Mouse (Mus musculus) forebrain, embryonic 16.5 days (tissue): ENCODE measurements around the gene Ncan. TPM values are rescaled to one million over a fixed set of nuclear protein-coding genes. Genes with fewer than 3 reads are reported as not detected.

ENCODE experiments used
- ATAC-seq: fragments of 200-750 bp; cut with Nextera tagmentation; 2 replicates; pipeline ENCODE4 v1.8.0; 2017; ENCODE audit warnings: mild to moderate bottlenecking, moderate library complexity
- H3K27ac ChIP-seq: fragments of 300-500 bp; sonication (generic); 2 replicates; pipeline ENCODE4 v1.5.1; 2014; ENCODE audit warnings: low read length, control low read depth
- H3K27me3 ChIP-seq: fragments of 300-500 bp; sonication (generic); replicated peaks from 2 replicates; pipeline ENCODE4 v1.6.1; 2014; ENCODE audit warnings: low read length; ENCODE audit not compliant: control insufficient read depth, insufficient read depth
- H3K36me3 ChIP-seq: fragments of 300-500 bp; sonication (generic); 2 replicates; pipeline ENCODE4 v1.6.1; 2014; ENCODE audit not compliant: control insufficient read depth, insufficient read depth
- H3K4me1 ChIP-seq: fragments of 300-500 bp; sonication (generic); replicated peaks from 2 replicates; pipeline ENCODE4 v1.6.1; 2014; ENCODE audit warnings: low read length; ENCODE audit not compliant: control insufficient read depth, insufficient read depth
- H3K4me2 ChIP-seq: fragments of 300-500 bp; sonication (generic); 2 replicates; pipeline ENCODE4 v1.6.1; 2014; ENCODE audit warnings: mild to moderate bottlenecking, low read length, control low read depth
- H3K4me3 ChIP-seq: fragments of 300-500 bp; sonication (generic); replicated peaks from 2 replicates; pipeline ENCODE4 v1.5.1; 2014; ENCODE audit warnings: mild to moderate bottlenecking, low read length, control low read depth
- H3K9ac ChIP-seq: fragments of 300-500 bp; sonication (generic); replicated peaks from 2 replicates; pipeline ENCODE4 v1.6.1; 2014; ENCODE audit warnings: low read depth, low read length, control low read depth
- H3K9me3 ChIP-seq: fragments of 300-500 bp; sonication (generic); 2 replicates; pipeline ENCODE4 v1.6.1; 2016; ENCODE audit warnings: low read length; ENCODE audit not compliant: control insufficient read depth
- WGBS: fragments of 180-500 bp; shearing (Covaris S2); extraction: QIAGEN DNeasy Blood & Tissue Kit; methylation state at CpG from one replicate; pipeline ENCODE4 v1.1.7; 2014; 5-methylcytosine and 5-hydroxymethylcytosine counted together
- polyA plus RNA-seq: library from polyadenylated mRNA; unstranded; fragments of >200 nt; fragmentation: Nextera tagmentation; extraction: Ambion mirVana; gene quantifications from 2 replicates; pipeline ENCODE4 v1.2.1, GENCODE M21; 2015

Ncan gene
- polyA plus RNA-seq, 1 experiment from 2014 or later, result 166 TPM

- 61% methylated on average over 8 of the region's 8 CpGs for WGBS
- no peak for ATAC-seq
- no peak overlapping the region for H3K4me2 ChIP-seq
- peaks cover 12% of the 10 kb centered on the region for H3K27me3 ChIP-seq
- H3K4me1 ChIP-seq, result peaks cover 6% of the 10 kb centered on the region
- H3K9me3 ChIP-seq, result no peaks in the 10 kb centered on the region; the same call in 1 of the 2 replicates
- no peak overlapping the region for H3K9ac ChIP-seq
- H3K4me3 ChIP-seq, result no peak overlapping the region
- H3K36me3 ChIP-seq, result peaks cover 35% of the 10 kb centered on the region
- H3K27ac ChIP-seq, result no peak overlapping the region
Observed at GRCm38 (mm10) chr8:70092786-70093185, 27.9 kb downstream of the Ncan start.

- no peaks in the 10 kb centered on the region for H3K9me3 ChIP-seq
- no peak overlapping the region for H3K27ac ChIP-seq
- no peak overlapping the region for H3K4me3 ChIP-seq
- peaks cover 13% of the 10 kb centered on the region for H3K4me1 ChIP-seq
- H3K27me3 ChIP-seq, result peaks cover 43% of the 10 kb centered on the region
- peaks cover 8% of the 10 kb centered on the region; the same call in 1 of the 2 replicates for H3K36me3 ChIP-seq
- H3K4me2 ChIP-seq, result no peak overlapping the region
- WGBS, result 50% methylated on average over 9 of the region's 9 CpGs
- no peak; the same call in 1 of the 2 replicates for ATAC-seq
- no peak overlapping the region for H3K9ac ChIP-seq
Observed at GRCm38 (mm10) chr8:70089296-70089960, 31.2 kb downstream of the Ncan start.

- no peak overlapping the region for H3K27ac ChIP-seq
- peak overlapping the region; percentile 95 for H3K4me2 ChIP-seq
- peaks cover 27% of the 10 kb centered on the region for H3K4me1 ChIP-seq
- H3K36me3 ChIP-seq, result no peaks in the 10 kb centered on the region
- peak; percentile 80 for ATAC-seq
- H3K27me3 ChIP-seq, result peaks cover 56% of the 10 kb centered on the region
- peak overlapping the region; percentile 53 for H3K4me3 ChIP-seq
- H3K9ac ChIP-seq, result peak overlapping the region; percentile 51
- H3K9me3 ChIP-seq, result no peaks in the 10 kb centered on the region
- WGBS, result 3% methylated on average over 56 of the region's 56 CpGs
Observed at GRCm38 (mm10) chr8:70087836-70088650, 32.6 kb downstream of the Ncan start.

- no peak for ATAC-seq
- Histone ChIP-seq H3K4me2 (no peak overlapping the region), H3K27ac (no peak overlapping the region), H3K4me3 (no peak overlapping the region), H3K9ac (no peak overlapping the region), H3K27me3 (peaks cover 61% of the 10 kb centered on the region), H3K9me3 (no peaks in the 10 kb centered on the region), H3K4me1 (peaks cover 27% of the 10 kb centered on the region), H3K36me3 (no peaks in the 10 kb centered on the region)
- WGBS, result 5% methylated on average over 7 of the region's 7 CpGs
Observed at GRCm38 (mm10) chr8:70087237-70087636, 33.4 kb downstream of the Ncan start.

- peaks cover 27% of the 10 kb centered on the region for H3K4me1 ChIP-seq
- H3K27me3 ChIP-seq, result peaks cover 68% of the 10 kb centered on the region
- WGBS, result 31% methylated on average over 1 of the region's 1 CpGs
- no peak overlapping the region for H3K9ac ChIP-seq
- ATAC-seq, result no peak
- H3K4me2 ChIP-seq, result no peak overlapping the region
- no peaks in the 10 kb centered on the region for H3K9me3 ChIP-seq
- no peak overlapping the region for H3K27ac ChIP-seq
- no peaks in the 10 kb centered on the region for H3K36me3 ChIP-seq
- no peak overlapping the region for H3K4me3 ChIP-seq
Observed at GRCm38 (mm10) chr8:70086151-70086550, 34.5 kb downstream of the Ncan start.

- Histone ChIP-seq H3K4me3 (peak overlapping the region; percentile 46), H3K4me2 (peak overlapping the region; percentile 86), H3K36me3 (no peaks in the 10 kb centered on the region), H3K27me3 (peaks cover 68% of the 10 kb centered on the region), H3K4me1 (peaks cover 27% of the 10 kb centered on the region), H3K9me3 (no peaks in the 10 kb centered on the region), H3K27ac (no peak overlapping the region), H3K9ac (peak overlapping the region; percentile 26)
- WGBS, result under 1% methylated on average over 71 of the region's 71 CpGs
- ATAC-seq, result no peak
Observed at GRCm38 (mm10) chr8:70084191-70085065, 36.2 kb downstream of the Ncan start.

- Histone ChIP-seq H3K9ac (peak within 1 kb of the TSS; percentile 26), H3K9me3 (no peaks in the 10 kb centered on the region), H3K4me1 (peaks cover 27% of the 10 kb centered on the region), H3K4me3 (peak within 1 kb of the TSS; percentile 46), H3K27me3 (peaks cover 60% of the 10 kb centered on the region), H3K36me3 (no peaks in the 10 kb centered on the region), H3K4me2 (peak within 1 kb of the TSS; percentile 86), H3K27ac (no peak within 1 kb of the TSS)
- 0% methylated on average over 26 of the region's 26 CpGs for WGBS
- no peak for ATAC-seq
Observed at GRCm38 (mm10) chr8:70083285-70083684, 37.4 kb downstream of the Ncan start, which contains the start of gene Hapln4. Gene Hapln4 (plus strand): TSS chr8:70083457.

GRCm38 (mm10) chr8:70081976-70082375 lies 38.7 kb downstream of the Ncan start:
- peaks cover 48% of the 10 kb centered on the region for H3K27me3 ChIP-seq
- ATAC-seq, result no peak
- 98% methylated on average over 2 of the region's 2 CpGs for WGBS
- no peak overlapping the region for H3K27ac ChIP-seq
- H3K4me1 ChIP-seq, result peaks cover 19% of the 10 kb centered on the region
- H3K9me3 ChIP-seq, result no peaks in the 10 kb centered on the region
- no peak overlapping the region for H3K4me2 ChIP-seq
- no peaks in the 10 kb centered on the region for H3K36me3 ChIP-seq
- no peak overlapping the region for H3K9ac ChIP-seq
- no peak overlapping the region for H3K4me3 ChIP-seq

- Histone ChIP-seq H3K27ac (no peak overlapping the region), H3K9ac (no peak overlapping the region), H3K4me2 (no peak overlapping the region), H3K4me3 (no peak overlapping the region), H3K4me1 (no peaks in the 10 kb centered on the region), H3K27me3 (no peaks in the 10 kb centered on the region), H3K36me3 (peaks cover 18% of the 10 kb centered on the region), H3K9me3 (no peaks in the 10 kb centered on the region)
- no peak for ATAC-seq
- WGBS, result 90% methylated on average over 1 of the region's 1 CpGs
Observed at GRCm38 (mm10) chr8:70073682-70074081, 47.0 kb downstream of the Ncan start.
